Mouse (Mus musculus): ENCODE data around the gene Sprr2e.

Sprr2e gene

DNA sequence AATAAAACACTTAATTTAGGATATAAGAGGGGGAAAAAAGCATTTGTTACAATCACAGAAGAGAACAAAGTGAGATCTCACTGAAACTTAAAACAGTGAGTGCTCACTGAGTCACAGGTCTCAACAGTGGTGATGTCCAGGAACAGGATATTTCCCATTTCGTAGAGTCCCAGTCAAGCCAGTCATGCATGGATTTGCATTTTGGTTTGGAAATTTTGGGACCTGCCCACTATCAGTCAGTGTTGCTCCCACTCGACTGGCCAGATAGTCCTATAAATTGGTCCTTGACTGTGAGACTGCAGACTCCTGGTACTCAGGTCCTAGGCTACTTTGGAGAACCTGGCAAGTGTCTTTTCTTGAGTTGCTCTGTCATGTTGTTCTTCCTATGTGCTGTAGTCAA lies at the start of gene Sprr2e:
Sprr2e (plus strand) TSS at position 301 of the 400 bp plus-strand sequence.
- no peak for DNase-seq (ENCODE audit: low spot score)

DNA sequence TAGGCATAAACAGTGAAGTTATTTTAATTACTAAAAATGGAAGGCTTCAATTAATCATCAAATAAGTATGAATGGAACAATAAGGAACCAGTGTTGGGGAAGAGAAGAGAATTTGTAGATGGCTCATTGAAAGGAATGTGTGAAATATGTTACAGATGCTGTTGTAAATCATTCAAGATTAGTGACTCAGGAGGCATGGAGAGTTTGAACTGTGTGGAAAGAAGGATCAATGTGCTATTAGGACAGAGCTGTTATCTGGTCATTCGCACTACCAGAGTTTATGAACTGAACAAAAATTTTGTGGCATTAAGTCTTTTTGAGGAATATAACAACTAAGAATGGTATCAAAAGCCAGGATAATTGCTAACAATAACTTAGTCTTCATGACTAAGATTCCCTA lies 44.5 kb upstream of the Sprr2e start:
- no peak for DNase-seq (ENCODE audit: low spot score)

DNA sequence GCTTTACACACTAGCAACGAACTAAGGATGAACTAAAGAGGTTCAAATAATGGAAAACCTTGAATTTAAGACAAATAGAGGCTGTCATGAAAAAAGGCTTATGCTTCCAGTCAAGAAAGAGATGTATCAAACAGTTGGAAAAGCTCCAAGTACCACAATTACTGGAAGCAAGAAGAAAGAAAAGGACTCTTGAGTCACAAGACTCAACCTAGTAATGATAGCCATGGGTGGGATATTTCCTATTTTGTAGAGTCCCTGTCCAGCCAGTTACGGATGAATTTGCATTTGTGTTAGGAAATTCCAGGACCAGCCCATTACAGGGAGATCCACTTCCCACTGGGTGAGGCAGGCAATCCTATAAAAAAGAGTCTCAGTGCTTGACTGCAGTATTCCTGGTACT lies 35.6 kb upstream of the Sprr2e start, which contains the start of gene Sprr2b:
Sprr2b (plus strand) TSS at position 301 of the 400 bp plus-strand sequence.
- DNase-seq (ENCODE audit: low spot score): no peak

DNA sequence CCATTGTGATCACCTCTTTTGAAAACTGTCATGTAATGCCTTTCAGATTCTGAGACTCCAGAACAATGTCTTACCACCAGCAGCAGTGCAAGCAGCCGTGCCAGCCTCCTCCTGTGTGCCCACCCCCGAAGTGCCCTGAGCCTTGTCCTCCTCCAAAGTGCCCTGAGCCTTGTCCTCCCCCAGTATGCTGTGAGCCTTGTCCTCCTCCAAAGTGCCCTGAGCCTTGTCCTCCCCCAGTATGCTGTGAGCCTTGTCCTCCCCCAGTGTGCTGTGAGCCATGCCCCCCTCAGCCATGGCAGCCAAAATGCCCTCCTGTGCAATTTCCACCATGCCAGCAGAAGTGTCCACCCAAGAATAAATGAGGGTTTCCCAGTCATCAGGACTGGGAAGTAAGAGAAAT lies 34.6 kb upstream of the Sprr2e start:
- no peak for DNase-seq (ENCODE audit: low spot score)

DNA sequence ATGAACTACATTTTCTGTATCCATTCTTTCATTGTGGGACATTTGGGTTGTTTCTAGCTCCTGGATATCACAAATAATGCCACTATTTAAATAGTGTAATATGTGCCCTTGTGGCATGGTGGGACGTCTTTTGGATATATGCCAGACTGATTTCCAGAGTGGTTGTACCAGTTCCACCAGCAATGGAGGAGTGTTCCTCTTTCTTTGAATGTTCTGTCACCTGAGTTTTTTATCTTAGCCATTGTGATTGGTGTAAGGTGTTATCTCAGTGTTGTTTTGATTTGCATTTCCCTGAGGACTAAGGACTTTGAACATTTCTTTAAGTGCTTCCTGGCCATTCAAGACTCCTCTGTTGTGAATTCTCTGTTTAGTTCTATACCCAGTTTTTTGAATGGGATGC lies 15.7 kb upstream of the Sprr2e start:
- no peak for DNase-seq (ENCODE audit: low spot score)

DNA sequence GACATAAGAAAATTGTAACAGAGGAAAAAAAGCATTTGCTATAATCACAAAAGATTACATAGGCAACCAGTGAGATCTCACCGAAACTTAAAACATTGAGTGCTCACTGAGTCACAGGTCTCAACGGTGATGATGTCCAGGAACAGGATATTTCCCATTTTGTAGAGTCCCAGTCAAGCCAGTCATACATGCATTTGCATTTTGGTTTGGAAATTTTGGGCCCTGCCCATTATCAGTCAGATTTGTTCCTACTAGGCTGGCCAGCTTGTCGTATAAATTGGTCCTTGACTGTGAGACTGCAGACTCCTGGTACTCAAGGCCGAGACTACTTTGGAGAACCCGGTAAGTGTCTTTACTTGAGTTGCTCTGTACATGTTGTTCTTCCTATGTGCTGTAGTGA lies 13.1 kb upstream of the Sprr2e start, which contains the start of gene Sprr2d:
Sprr2d (plus strand) TSS at position 301 of the 400 bp plus-strand sequence.
- no peak for DNase-seq (ENCODE audit: low spot score)

DNA sequence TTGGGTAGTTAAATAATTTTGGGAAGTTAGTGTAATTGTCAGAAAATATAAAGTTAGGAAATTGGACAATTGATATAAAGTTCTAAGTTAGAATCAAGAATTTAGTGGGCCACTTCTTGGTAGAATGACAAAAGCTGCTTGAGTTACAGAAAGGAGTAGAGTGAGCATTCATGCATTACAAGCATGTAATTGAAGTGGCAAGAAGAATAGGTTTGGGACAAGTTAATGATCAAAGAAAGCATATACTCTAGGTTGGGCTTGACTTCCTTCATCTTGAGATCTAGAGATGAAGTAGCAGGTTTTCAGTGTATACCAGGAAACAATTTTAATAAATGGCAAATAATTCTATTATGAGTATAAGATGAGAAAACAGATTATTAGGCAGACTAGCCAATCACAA lies 9.7 kb downstream of the Sprr2e start:
- no peak for DNase-seq (ENCODE audit: low spot score)

DNA sequence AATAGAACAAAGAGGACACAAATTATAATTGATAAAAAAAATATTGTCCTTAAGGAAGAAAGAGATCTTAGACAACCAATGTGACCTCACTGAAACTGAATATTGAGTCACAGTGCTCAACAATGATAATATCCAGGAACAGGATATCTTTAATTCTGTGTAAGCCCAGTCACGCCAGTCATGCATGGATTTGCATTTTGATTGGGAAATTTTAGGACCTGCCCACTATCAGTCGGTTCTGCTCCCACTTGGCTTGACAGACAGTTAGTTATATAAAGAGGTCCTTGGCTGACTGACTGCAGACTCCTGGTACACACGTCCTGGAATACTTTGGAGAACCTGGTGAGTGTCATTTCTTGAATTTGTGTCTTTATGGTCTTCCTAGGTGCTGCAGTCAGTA lies 12.9 kb downstream of the Sprr2e start, which contains the start of gene Sprr2f:
Sprr2f (plus strand) TSS at position 301 of the 400 bp plus-strand sequence.
- no peak for DNase-seq (ENCODE audit: low spot score)

DNA sequence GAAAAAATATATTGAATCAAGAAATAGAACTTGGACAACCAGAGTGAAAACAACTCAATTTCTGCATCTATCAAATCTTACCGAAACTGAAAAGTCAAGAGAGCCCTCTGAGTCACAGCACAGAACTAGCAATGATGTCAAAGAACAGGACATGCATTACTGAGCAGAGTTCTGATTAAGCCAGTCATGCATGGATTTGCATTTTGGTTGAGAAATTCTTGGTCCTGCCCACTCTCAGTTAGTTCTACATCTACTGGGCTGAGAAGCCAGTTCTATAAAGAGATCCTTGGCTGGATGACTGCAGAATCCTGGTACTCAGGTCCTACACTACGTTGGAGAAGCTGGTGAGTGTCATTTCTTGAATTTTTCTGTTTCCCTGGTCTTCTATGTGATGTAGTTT lies 21.7 kb downstream of the Sprr2e start:
- DNase-seq (ENCODE audit: low spot score): no peak

DNA sequence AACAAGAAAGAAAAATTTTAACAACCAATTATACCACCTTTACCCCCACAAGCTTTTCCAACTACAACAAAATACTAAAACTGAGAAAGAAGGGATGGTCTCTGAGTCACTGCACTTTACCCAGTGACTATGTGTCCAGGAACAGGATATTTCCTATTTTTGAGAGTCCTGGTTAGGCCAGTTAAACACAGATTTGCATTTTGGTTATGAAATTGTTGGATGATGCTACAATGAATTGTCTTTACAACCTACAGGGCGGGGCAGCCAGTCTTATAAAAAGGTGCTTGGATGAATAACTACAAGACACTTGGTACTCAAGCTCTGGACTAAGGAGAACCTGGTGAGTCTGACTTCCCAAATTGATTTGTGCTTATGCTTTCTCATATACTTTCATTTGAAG lies 33.4 kb downstream of the Sprr2e start, which contains the start of gene Sprr2h:
Sprr2h (plus strand) TSS at position 301 of the 400 bp plus-strand sequence.
- DNase-seq (ENCODE audit: low spot score): no peak

DNA sequence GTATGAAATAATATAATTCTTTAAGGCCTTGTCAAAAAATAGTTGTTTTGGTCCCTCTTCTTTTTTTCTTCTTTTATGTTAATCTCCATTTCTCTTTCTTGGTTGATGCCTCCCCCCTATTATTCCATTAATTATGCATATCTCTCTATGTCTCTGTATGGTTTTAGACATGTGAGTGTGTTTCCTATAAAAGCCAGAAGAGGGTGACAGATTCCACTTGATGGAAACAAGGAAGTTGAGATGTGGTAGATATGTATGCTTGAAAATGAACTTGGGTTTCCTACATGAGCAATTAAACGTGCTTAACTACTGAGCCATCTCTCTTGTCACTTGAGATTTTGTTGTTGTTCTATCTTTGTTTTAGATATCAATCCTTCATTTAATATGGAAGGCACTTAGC lies 42.4 kb downstream of the Sprr2e start:
- no peak for DNase-seq (ENCODE audit: low spot score)
